19 mouse cellular contexts compared by ENCODE assay signal in genomic region chr2:4194324-4195014, GRCm38 (mm10).
DNase-seq lines count a peak whose midpoint lies in the region; ATAC-seq and TF ChIP-seq lines count a peak whose summit lies in the region.
"Had no signal": no experiment of that assay in that cellular context is flagged by ENCODE, and none has a peak within 500 bp of the region (broad histone marks: within the 10 kb centered on the region; RNA-seq: fewer than 3 reads in every experiment).

No protein-coding gene starts in this region.

- no peaks in the 10 kb centered on the region for H3K36me3 ChIP-seq in forebrain, embryonic 15.5 days
- H3K36me3 ChIP-seq in forebrain, embryonic 14.5 days (ENCODE audit: control insufficient read depth, insufficient read depth, low read length): no peaks in the 10 kb centered on the region
- H3K36me3 ChIP-seq in midbrain, embryonic 14.5 days (ENCODE audit: control insufficient read depth, insufficient read depth, low read length): no peaks in the 10 kb centered on the region
- H3K36me3 ChIP-seq in midbrain, embryonic 10.5 days: no peaks in the 10 kb centered on the region
- no peaks in the 10 kb centered on the region for H3K36me3 ChIP-seq in hindbrain, embryonic 15.5 days
- H3K36me3 ChIP-seq in neural tube, embryonic 14.5 days (ENCODE audit: control insufficient read depth, insufficient read depth, low read length): no peaks in the 10 kb centered on the region
- no peaks in the 10 kb centered on the region for H3K36me3 ChIP-seq in heart, adult 2 months (ENCODE audit: control insufficient read depth, insufficient read depth, low read length)
- H3K36me3 ChIP-seq: kidney, embryonic 15.5 days; limb, embryonic 15.5 days; liver, embryonic 15.5 days had no signal

- H3K27me3 ChIP-seq in forebrain, embryonic 15.5 days: no peaks in the 10 kb centered on the region
- no peaks in the 10 kb centered on the region for H3K27me3 ChIP-seq in forebrain, embryonic 14.5 days (replicated peaks; ENCODE audit: control insufficient read depth, insufficient read depth, low read length)
- H3K27me3 ChIP-seq in midbrain, embryonic 14.5 days (ENCODE audit: control insufficient read depth, insufficient read depth, low read length): no peaks in the 10 kb centered on the region
- no peaks in the 10 kb centered on the region for H3K27me3 ChIP-seq in midbrain, embryonic 10.5 days (ENCODE audit: low read depth, poor library complexity, severe bottlenecking)
- no peaks in the 10 kb centered on the region for H3K27me3 ChIP-seq in hindbrain, embryonic 15.5 days
- no peaks in the 10 kb centered on the region for H3K27me3 ChIP-seq in neural tube, embryonic 14.5 days (ENCODE audit: control insufficient read depth, insufficient read depth, low read length)
- no peaks in the 10 kb centered on the region for H3K27me3 ChIP-seq in heart, adult 2 months (ENCODE audit: control insufficient read depth, insufficient read depth, low read length)
- H3K27me3 ChIP-seq: kidney, embryonic 15.5 days; limb, embryonic 15.5 days; liver, embryonic 15.5 days had no signal

- no peak overlapping the region for H3K9ac ChIP-seq in forebrain, embryonic 15.5 days (replicated peaks)
- H3K9ac ChIP-seq in forebrain, embryonic 14.5 days (ENCODE audit: low read length): no peak overlapping the region
- no peak overlapping the region for H3K9ac ChIP-seq in midbrain, embryonic 14.5 days (replicated peaks; ENCODE audit: low read length)
- no peak overlapping the region for H3K9ac ChIP-seq in hindbrain, embryonic 15.5 days
- H3K9ac ChIP-seq in neural tube, embryonic 14.5 days (replicated peaks; ENCODE audit: low read depth, low read length): no peak overlapping the region
- no peak overlapping the region for H3K9ac ChIP-seq in heart, adult 2 months (ENCODE audit: low read depth, low read length)
- H3K9ac ChIP-seq: kidney, embryonic 15.5 days; limb, embryonic 15.5 days; liver, embryonic 15.5 days had no signal

- intact Hi-C loops in heart, adult 2 months (cut with DNase I): no loop called here

- no peak overlapping the region for H3K27ac ChIP-seq in forebrain, embryonic 15.5 days (replicated peaks)
- H3K27ac ChIP-seq in forebrain, embryonic 14.5 days (ENCODE audit: low read depth, low read length): no peak overlapping the region
- H3K27ac ChIP-seq in midbrain, embryonic 14.5 days (replicated peaks; ENCODE audit: low read depth, low read length): no peak overlapping the region
- H3K27ac ChIP-seq in midbrain, embryonic 10.5 days (replicated peaks): no peak overlapping the region
- 0 out of 2 replicates have a peak overlapping the region, but pooled peaks have one; percentile 1 for H3K27ac ChIP-seq in hindbrain, embryonic 15.5 days (replicated peaks)
- no peak overlapping the region for H3K27ac ChIP-seq in neural tube, embryonic 14.5 days (ENCODE audit: low read depth, low read length)
- no peak overlapping the region for H3K27ac ChIP-seq in heart, adult 2 months
- H3K27ac ChIP-seq: gastrocnemius, adult 2 months; kidney, embryonic 15.5 days; limb, embryonic 15.5 days; liver, embryonic 15.5 days had no signal

- 65% methylated on average over 9 of the region's 9 CpGs for WGBS in forebrain, embryonic 15.5 days
- WGBS in forebrain, embryonic 14.5 days: 64% methylated on average over 9 of the region's 9 CpGs
- 42% methylated on average over 9 of the region's 9 CpGs for WGBS in midbrain, embryonic 14.5 days
- WGBS in midbrain, embryonic 10.5 days: 85% methylated on average over 9 of the region's 9 CpGs
- WGBS in hindbrain, embryonic 15.5 days: 38% methylated on average over 9 of the region's 9 CpGs
- WGBS in neural tube, embryonic 14.5 days: 34% methylated on average over 9 of the region's 9 CpGs
- WGBS in heart, adult 2 months: 72% methylated on average over 9 of the region's 9 CpGs

- H3K4me1 ChIP-seq in forebrain, embryonic 15.5 days: 0 out of 2 replicates have a peak, but pooled peaks cover 10% of the 10 kb centered on the region
- H3K4me1 ChIP-seq in forebrain, embryonic 14.5 days (ENCODE audit: control insufficient read depth, insufficient read depth, low read length): peaks cover 4% of the 10 kb centered on the region; the same call in 1 of the 2 replicates
- H3K4me1 ChIP-seq in midbrain, embryonic 14.5 days (ENCODE audit: control insufficient read depth, insufficient read depth, low read length): peaks cover 13% of the 10 kb centered on the region
- H3K4me1 ChIP-seq in midbrain, embryonic 10.5 days: peaks cover 19% of the 10 kb centered on the region
- H3K4me1 ChIP-seq in hindbrain, embryonic 15.5 days (replicated peaks): peaks cover 18% of the 10 kb centered on the region
- 0 out of 2 replicates have a peak, but pooled peaks cover 2% of the 10 kb centered on the region for H3K4me1 ChIP-seq in neural tube, embryonic 14.5 days (ENCODE audit: control insufficient read depth, insufficient read depth, low read length)
- H3K4me1 ChIP-seq in heart, adult 2 months (ENCODE audit: control insufficient read depth, insufficient read depth, low read length): peaks cover 2% of the 10 kb centered on the region; the same call in 1 of the 2 replicates
- H3K4me1 ChIP-seq: kidney, embryonic 15.5 days; limb, embryonic 15.5 days; liver, embryonic 15.5 days had no signal

- no peaks in the 10 kb centered on the region for H3K9me3 ChIP-seq in forebrain, embryonic 15.5 days
- H3K9me3 ChIP-seq in forebrain, embryonic 14.5 days (replicated peaks; ENCODE audit: control insufficient read depth, low read length): no peaks in the 10 kb centered on the region
- H3K9me3 ChIP-seq in midbrain, embryonic 14.5 days (ENCODE audit: control insufficient read depth, low read length): no peaks in the 10 kb centered on the region
- H3K9me3 ChIP-seq in midbrain, embryonic 10.5 days (replicated peaks): no peaks in the 10 kb centered on the region
- no peaks in the 10 kb centered on the region for H3K9me3 ChIP-seq in hindbrain, embryonic 15.5 days
- no peaks in the 10 kb centered on the region for H3K9me3 ChIP-seq in neural tube, embryonic 14.5 days (ENCODE audit: control insufficient read depth, low read length)
- H3K9me3 ChIP-seq: kidney, embryonic 15.5 days; limb, embryonic 15.5 days; liver, embryonic 15.5 days had no signal

- no peaks in the 10 kb centered on the region for H3K79me2 ChIP-seq in heart, adult 2 months (replicated peaks; ENCODE audit: control insufficient read depth, insufficient read depth, low read length)

- no peak for TF ChIP-seq EP300 in heart, adult 2 months (IDR thresholded peaks at IDR 0.05; ENCODE audit: insufficient read depth, low read depth, low read length)

- no peak overlapping the region for H3K4me3 ChIP-seq in forebrain, embryonic 15.5 days
- H3K4me3 ChIP-seq in forebrain, embryonic 14.5 days (ENCODE audit: low read depth, low read length): no peak overlapping the region
- H3K4me3 ChIP-seq in midbrain, embryonic 14.5 days (replicated peaks; ENCODE audit: low read depth, low read length): no peak overlapping the region
- H3K4me3 ChIP-seq in midbrain, embryonic 10.5 days: no peak overlapping the region
- H3K4me3 ChIP-seq in hindbrain, embryonic 15.5 days: no peak overlapping the region
- no peak overlapping the region for H3K4me3 ChIP-seq in neural tube, embryonic 14.5 days (ENCODE audit: low read depth, low read length)
- no peak overlapping the region for H3K4me3 ChIP-seq in heart, adult 2 months
- H3K4me3 ChIP-seq: erythroblast, embryonic 14.5 days; gastrocnemius, adult 2 months; kidney, embryonic 15.5 days; limb, embryonic 15.5 days; liver, embryonic 15.5 days had no signal

- no peak for DNase-seq in forebrain, embryonic 14.5 days (ENCODE audit: low spot score)
- DNase-seq in midbrain, embryonic 14.5 days: peak; percentile 64
- DNase-seq in midbrain, embryonic 10.5 days (ENCODE audit: low spot score): no peak
- DNase-seq in heart, adult 2 months: no peak
- no peak for DNase-seq in B cell, adult 2 months
- DNase-seq: adrenal gland, postnatal 36 days; cerebellum, adult 2 months; gastrocnemius, adult 2 months; heart, postnatal 4 days; right cerebral cortex, adult 18-20 months; thymus, postnatal 14 days had no signal

- 0 out of 2 replicates have a peak, but pooled peaks have one; percentile 51 for ATAC-seq in forebrain, embryonic 15.5 days (replicated peaks)
- no peak for ATAC-seq in forebrain, embryonic 14.5 days
- ATAC-seq in midbrain, embryonic 14.5 days (ENCODE audit: low FRiP score, low TSS enrichment): peak; percentile 79; the same call in 1 of the 2 replicates
- ATAC-seq in hindbrain, embryonic 15.5 days (ENCODE audit: low FRiP score, low read depth): peak; percentile 69; the same call in 1 of the 2 replicates
- peak; percentile 54; the same call in 1 of the 2 replicates for ATAC-seq in neural tube, embryonic 14.5 days (ENCODE audit: low read depth)
- ATAC-seq: intestine, postnatal 0 days had no signal

- TF ChIP-seq CTCF in heart, adult 2 months (IDR thresholded peaks at IDR 0.05): no peak

- no peak for TF ChIP-seq POLR2A in heart, adult 2 months (IDR thresholded peaks at IDR 0.05; ENCODE audit: insufficient read depth, low read depth, low read length)

- no peak overlapping the region for H3K4me2 ChIP-seq in forebrain, embryonic 15.5 days (replicated peaks)
- no peak overlapping the region for H3K4me2 ChIP-seq in forebrain, embryonic 14.5 days (ENCODE audit: low read length)
- H3K4me2 ChIP-seq in midbrain, embryonic 14.5 days (ENCODE audit: low read length): no peak overlapping the region
- H3K4me2 ChIP-seq in hindbrain, embryonic 15.5 days: no peak overlapping the region
- no peak overlapping the region for H3K4me2 ChIP-seq in neural tube, embryonic 14.5 days (ENCODE audit: low read depth, low read length)
- H3K4me2 ChIP-seq: kidney, embryonic 15.5 days; limb, embryonic 15.5 days; liver, embryonic 15.5 days had no signal
